Comparison of ENCODE assay signal across 30 mouse cellular contexts in the genomic region with DNA sequence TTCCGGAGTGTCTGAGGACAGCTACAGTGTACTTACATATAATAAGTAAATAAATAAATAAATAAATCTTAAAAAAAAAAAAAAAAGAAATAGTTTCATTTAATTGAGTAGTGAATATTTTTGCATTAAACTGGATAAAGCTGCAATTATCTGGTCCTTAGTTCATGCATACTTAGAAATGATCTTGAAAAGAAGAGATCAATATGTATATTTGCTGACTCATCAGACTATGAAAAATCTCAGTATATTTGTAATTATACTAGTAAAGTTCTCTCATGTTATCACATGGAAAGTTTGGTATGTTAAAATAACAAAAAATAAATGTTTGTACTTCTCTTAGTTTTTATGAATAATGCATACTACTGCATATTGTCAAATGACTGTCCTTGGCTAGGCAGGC.
"Had no signal": no experiment of that assay in that cellular context is flagged by ENCODE, and none has a peak within 500 bp of the region (broad histone marks: within the 10 kb centered on the region; RNA-seq: fewer than 3 reads in every experiment).

No protein-coding gene starts in this region.

- H3K9ac ChIP-seq: heart, embryonic 12.5 days; heart, embryonic 13.5 days; heart, embryonic 15.5 days; hindbrain, embryonic 12.5 days; hindbrain, embryonic 13.5 days; hindbrain, embryonic 14.5 days; hindbrain, embryonic 15.5 days; intestine, embryonic 15.5 days; kidney, embryonic 15.5 days had no signal

- H3K9me3 ChIP-seq: heart, embryonic 15.5 days; hindbrain, embryonic 13.5 days; hindbrain, embryonic 15.5 days; intestine, embryonic 15.5 days had no signal

- DNase-seq: heart, postnatal 10 days; heart, postnatal 14 days; heart, postnatal 36 days; heart, postnatal 4 days; kidney, adult 11 months; kidney, adult 18-20 months; kidney, adult 2 months; kidney, adult 8-10 months; kidney, adult 9 months; kidney, postnatal 10 days; kidney, postnatal 14 days; kidney, postnatal 25 days; kidney, postnatal 36 days; kidney, postnatal 4 days; layer of hippocampus, adult 9-11 months; layer of hippocampus, postnatal 36 days had no signal

- H3K27me3 ChIP-seq: heart, embryonic 12.5 days; heart, embryonic 13.5 days; heart, embryonic 15.5 days; hindbrain, embryonic 12.5 days; hindbrain, embryonic 13.5 days; hindbrain, embryonic 15.5 days; intestine, embryonic 15.5 days; kidney, embryonic 15.5 days had no signal

- H3K27ac ChIP-seq: heart, embryonic 15.5 days; hindbrain, embryonic 10.5 days; hindbrain, embryonic 12.5 days; hindbrain, embryonic 13.5 days; hindbrain, embryonic 14.5 days; hindbrain, embryonic 15.5 days; hindbrain, postnatal 0 days; intestine, embryonic 15.5 days; kidney, embryonic 15.5 days; kidney, postnatal 0 days; layer of hippocampus, adult 2 months; left cerebral cortex, adult 2 months had no signal

- H3K4me3 ChIP-seq: heart, embryonic 12.5 days; heart, embryonic 13.5 days; heart, embryonic 15.5 days; hindbrain, embryonic 10.5 days; hindbrain, embryonic 12.5 days; hindbrain, embryonic 13.5 days; hindbrain, embryonic 15.5 days; intestine, embryonic 15.5 days; kidney, embryonic 15.5 days; layer of hippocampus, adult 2 months; left cerebral cortex, adult 2 months had no signal

- H3K4me1 ChIP-seq: hindbrain, embryonic 10.5 days; hindbrain, embryonic 12.5 days; hindbrain, embryonic 13.5 days; hindbrain, embryonic 15.5 days; intestine, embryonic 15.5 days; kidney, embryonic 15.5 days had no signal

- H3K36me3 ChIP-seq: intestine, embryonic 15.5 days had no signal
